Mouse (Mus musculus): ENCODE measurements around the gene Limk1. TPM values are rescaled to one million over a fixed set of nuclear protein-coding genes. Genes with fewer than 3 reads are reported as not detected.

The Limk1 gene
- polyA plus RNA-seq, 1 experiment, result 7.3 TPM

DNA sequence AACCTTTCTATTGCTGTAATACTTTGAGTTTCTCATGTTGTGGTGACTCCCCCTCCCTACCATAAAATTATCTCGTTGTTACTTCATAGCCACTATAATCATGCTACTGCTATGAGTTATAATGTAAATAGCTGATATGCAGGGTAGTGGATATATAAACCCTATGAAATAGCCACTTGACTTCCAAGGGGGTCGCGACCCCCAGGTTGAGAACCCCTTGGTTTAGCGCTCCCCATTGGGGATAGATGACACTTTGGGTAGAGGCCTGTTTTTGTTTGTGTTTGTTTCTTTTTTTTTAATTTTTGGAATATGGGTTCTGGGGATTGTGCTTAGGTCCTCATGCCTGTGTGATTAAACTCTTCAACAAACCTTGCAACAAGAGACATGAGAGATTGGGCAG is 36.9 kb upstream of the Limk1 start:
- no peak for DNase-seq
- no peaks in the 10 kb centered on the region for H3K27me3 ChIP-seq (replicated peaks; ENCODE audit: control insufficient read depth, insufficient read depth, low read length)
- TF ChIP-seq POLR2A (IDR thresholded peaks at IDR 0.05; ENCODE audit: low read depth, low read length) (no peak), CTCF (conservative IDR thresholded peaks at IDR 0.05; ENCODE audit: insufficient read depth, insufficient read length, low read depth, low read length) (no peak)
- no peaks in the 10 kb centered on the region for H3K36me3 ChIP-seq (ENCODE audit: control insufficient read depth, insufficient read depth, low read length)
- H3K27ac ChIP-seq (ENCODE audit: insufficient read depth, low read depth, low read length), result no peak overlapping the region
- H3K4me1 ChIP-seq (ENCODE audit: control insufficient read depth, insufficient read depth, low read length), result no peaks in the 10 kb centered on the region
- H3K4me3 ChIP-seq (ENCODE audit: insufficient read depth, low read depth, low read length), result no peak overlapping the region
- WGBS, result 70% methylated on average over 4 of the region's 4 CpGs

DNA sequence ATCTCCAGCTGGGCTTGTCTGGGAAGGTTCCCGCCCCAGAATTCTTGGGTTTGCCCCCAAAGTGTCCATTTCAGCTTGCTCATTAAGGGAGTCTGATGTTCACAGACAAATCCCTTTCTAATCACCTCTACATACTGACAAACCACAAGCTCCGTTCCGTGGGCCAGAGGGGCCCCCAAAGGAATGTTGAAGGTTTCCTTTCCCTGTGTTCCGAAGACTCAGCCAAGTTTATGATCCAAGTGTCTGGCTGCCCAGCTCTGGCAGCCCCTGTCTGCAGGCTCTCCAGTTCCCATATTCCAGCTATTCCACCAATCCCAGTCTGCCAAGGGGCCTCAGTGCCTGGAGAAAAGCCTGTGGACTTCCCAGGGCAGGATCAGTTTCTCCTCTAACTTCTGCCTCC is 31.7 kb upstream of the Limk1 start:
- no peak overlapping the region for H3K27ac ChIP-seq (ENCODE audit: insufficient read depth, low read depth, low read length)
- H3K4me3 ChIP-seq (ENCODE audit: insufficient read depth, low read depth, low read length), result no peak overlapping the region
- no peaks in the 10 kb centered on the region for H3K27me3 ChIP-seq (replicated peaks; ENCODE audit: control insufficient read depth, insufficient read depth, low read length)
- no peak for DNase-seq
- WGBS, result 60% methylated on average over 4 of the region's 4 CpGs
- H3K4me1 ChIP-seq (ENCODE audit: control insufficient read depth, insufficient read depth, low read length), result no peaks in the 10 kb centered on the region
- no peak for TF ChIP-seq CTCF (conservative IDR thresholded peaks at IDR 0.05; ENCODE audit: insufficient read depth, insufficient read length, low read depth, low read length)
- TF ChIP-seq POLR2A (IDR thresholded peaks at IDR 0.05; ENCODE audit: low read depth, low read length), result no peak
- no peaks in the 10 kb centered on the region for H3K36me3 ChIP-seq (ENCODE audit: control insufficient read depth, insufficient read depth, low read length)

DNA sequence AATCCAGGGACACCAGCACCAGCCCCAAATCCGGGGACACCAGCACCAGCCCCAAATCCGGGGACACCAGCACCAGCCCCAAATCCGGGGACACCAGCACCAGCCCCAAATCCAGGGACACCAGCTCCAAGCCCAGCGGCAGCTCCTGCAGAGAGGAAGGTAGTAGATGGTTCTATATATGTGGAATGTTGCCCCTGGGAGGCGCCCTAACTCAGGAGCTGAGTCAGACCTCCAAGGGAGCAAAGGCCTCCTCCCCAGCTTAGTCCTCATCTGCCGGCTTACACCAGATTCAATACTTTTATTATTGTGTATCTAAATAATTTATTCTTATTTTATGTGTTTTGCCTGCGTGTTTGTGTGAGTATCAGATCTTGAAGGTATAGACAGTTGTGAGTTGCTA is 22.7 kb upstream of the Limk1 start:
- Histone ChIP-seq H3K4me1 (ENCODE audit: control insufficient read depth, insufficient read depth, low read length) (no peaks in the 10 kb centered on the region), H3K36me3 (ENCODE audit: control insufficient read depth, insufficient read depth, low read length) (no peaks in the 10 kb centered on the region), H3K4me3 (ENCODE audit: insufficient read depth, low read depth, low read length) (no peak overlapping the region), H3K27me3 (replicated peaks; ENCODE audit: control insufficient read depth, insufficient read depth, low read length) (no peaks in the 10 kb centered on the region), H3K27ac (ENCODE audit: insufficient read depth, low read depth, low read length) (no peak overlapping the region)
- 80% methylated on average over 7 of the region's 7 CpGs for WGBS
- no peak for DNase-seq
- TF ChIP-seq CTCF (conservative IDR thresholded peaks at IDR 0.05; ENCODE audit: insufficient read depth, insufficient read length, low read depth, low read length) (0 out of 2 replicates have a peak, but pooled peaks have one; percentile 3), POLR2A (IDR thresholded peaks at IDR 0.05; ENCODE audit: low read depth, low read length) (no peak)

DNA sequence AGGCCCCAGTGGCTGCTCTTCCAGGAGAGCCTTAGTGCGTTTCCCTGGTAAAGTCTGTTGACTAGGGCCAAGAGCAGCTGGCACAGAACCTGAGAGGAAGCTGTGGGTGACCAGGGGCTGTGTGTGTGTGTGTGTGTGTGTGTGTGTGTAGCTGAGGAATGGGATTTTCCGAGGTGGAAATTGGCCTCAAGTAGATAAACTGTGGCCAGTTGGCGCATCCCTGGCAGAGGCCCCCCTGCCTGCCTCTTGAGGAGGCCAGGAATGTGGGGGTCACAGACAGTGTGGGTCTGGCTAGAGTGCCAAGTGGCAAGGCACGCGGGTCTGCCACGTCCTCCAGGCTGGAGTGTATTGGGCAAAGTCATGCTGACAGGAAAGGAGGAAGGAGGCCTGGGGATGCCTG is 20.9 kb upstream of the Limk1 start:
- WGBS, result 34% methylated on average over 6 of the region's 6 CpGs
- Histone ChIP-seq H3K27ac (ENCODE audit: insufficient read depth, low read depth, low read length) (no peak overlapping the region), H3K4me1 (ENCODE audit: control insufficient read depth, insufficient read depth, low read length) (no peaks in the 10 kb centered on the region), H3K4me3 (ENCODE audit: insufficient read depth, low read depth, low read length) (no peak overlapping the region), H3K27me3 (replicated peaks; ENCODE audit: control insufficient read depth, insufficient read depth, low read length) (no peaks in the 10 kb centered on the region), H3K36me3 (ENCODE audit: control insufficient read depth, insufficient read depth, low read length) (no peaks in the 10 kb centered on the region)
- peak; percentile 42 for DNase-seq
- TF ChIP-seq CTCF (conservative IDR thresholded peaks at IDR 0.05; ENCODE audit: insufficient read depth, insufficient read length, low read depth, low read length) (no peak), POLR2A (IDR thresholded peaks at IDR 0.05; ENCODE audit: low read depth, low read length) (no peak)

DNA sequence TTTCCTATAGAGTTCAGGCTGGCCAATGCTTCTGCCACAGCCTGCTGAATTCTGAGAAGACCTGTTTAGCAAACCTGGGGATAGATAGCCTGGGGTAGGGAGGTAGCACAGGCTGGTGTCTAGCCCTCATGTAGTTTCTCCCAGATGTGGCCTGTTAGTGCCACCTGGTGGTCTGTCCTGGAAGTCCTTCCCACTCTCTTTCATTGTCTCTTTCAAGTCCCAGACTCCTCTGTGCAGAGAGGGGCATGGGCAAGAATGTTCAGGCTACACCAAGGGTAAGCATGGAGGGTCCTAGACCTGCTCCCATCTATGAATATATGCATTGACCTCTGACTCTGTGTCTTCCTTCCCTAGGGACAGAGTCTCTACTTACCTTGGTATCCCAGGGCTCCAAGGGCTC is 15.8 kb upstream of the Limk1 start:
- peak; percentile 78 for DNase-seq
- H3K4me3 ChIP-seq (ENCODE audit: insufficient read depth, low read depth, low read length), result no peak overlapping the region

DNA sequence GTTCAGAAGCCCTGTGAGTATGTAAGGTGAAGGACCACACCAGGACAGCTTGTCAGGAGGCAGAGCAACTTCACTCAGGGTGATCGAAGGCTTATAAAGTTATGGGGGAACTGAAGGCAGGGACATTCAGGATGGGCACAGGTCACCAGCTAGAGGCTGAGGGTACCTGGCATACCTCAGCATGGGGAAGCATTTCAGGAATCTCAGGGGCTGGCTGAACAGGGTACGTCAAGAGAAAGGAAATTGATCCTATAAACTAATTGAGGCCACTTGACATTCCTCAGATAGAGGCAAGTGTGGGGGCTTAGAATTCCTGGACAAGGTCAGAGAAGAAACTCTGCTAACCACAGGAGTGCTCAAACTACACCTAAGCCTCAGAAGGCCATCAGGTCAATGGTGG is 7.1 kb upstream of the Limk1 start:
- TF ChIP-seq CTCF (conservative IDR thresholded peaks at IDR 0.05; ENCODE audit: insufficient read depth, insufficient read length, low read depth, low read length), result no peak
- TF ChIP-seq POLR2A (IDR thresholded peaks at IDR 0.05; ENCODE audit: low read depth, low read length), result no peak
- H3K36me3 ChIP-seq (ENCODE audit: control insufficient read depth, insufficient read depth, low read length), result no peaks in the 10 kb centered on the region
- DNase-seq, result no peak
- H3K27ac ChIP-seq (ENCODE audit: insufficient read depth, low read depth, low read length), result no peak overlapping the region
- no peaks in the 10 kb centered on the region for H3K27me3 ChIP-seq (replicated peaks; ENCODE audit: control insufficient read depth, insufficient read depth, low read length)
- WGBS, result 80% methylated on average over 2 of the region's 2 CpGs
- H3K4me1 ChIP-seq (ENCODE audit: control insufficient read depth, insufficient read depth, low read length), result no peaks in the 10 kb centered on the region
- no peak overlapping the region for H3K4me3 ChIP-seq (ENCODE audit: insufficient read depth, low read depth, low read length)

More for the DNA sequence above, 15.8 kb upstream of the Limk1 start:
- H3K4me1 ChIP-seq (ENCODE audit: control insufficient read depth, insufficient read depth, low read length), result no peaks in the 10 kb centered on the region
- H3K27ac ChIP-seq (ENCODE audit: insufficient read depth, low read depth, low read length), result no peak overlapping the region
- no peaks in the 10 kb centered on the region for H3K36me3 ChIP-seq (ENCODE audit: control insufficient read depth, insufficient read depth, low read length)
- H3K27me3 ChIP-seq (replicated peaks; ENCODE audit: control insufficient read depth, insufficient read depth, low read length), result no peaks in the 10 kb centered on the region
- TF ChIP-seq POLR2A (IDR thresholded peaks at IDR 0.05; ENCODE audit: low read depth, low read length) (no peak), CTCF (conservative IDR thresholded peaks at IDR 0.05; ENCODE audit: insufficient read depth, insufficient read length, low read depth, low read length) (peak; percentile 94)

DNA sequence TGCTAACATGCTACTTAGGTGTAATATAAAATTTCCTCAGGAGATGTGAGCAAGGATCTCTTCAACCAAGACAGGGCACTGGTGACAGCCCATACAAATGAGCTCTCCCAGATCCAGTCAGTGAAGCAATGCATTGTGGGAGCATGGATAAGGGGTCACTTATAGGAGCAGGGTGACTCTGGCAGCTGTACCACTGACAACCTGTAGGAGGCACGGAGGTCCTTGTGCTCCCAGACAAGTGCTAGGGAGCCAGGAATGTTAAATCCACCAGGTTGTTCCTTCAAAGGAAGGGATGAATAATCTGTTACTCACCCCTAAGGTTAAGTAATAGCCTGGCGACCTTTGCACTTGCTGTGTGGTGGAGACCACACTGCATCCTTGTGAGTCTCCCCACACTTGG is 6.7 kb upstream of the Limk1 start:
- 37% methylated on average over 2 of the region's 2 CpGs for WGBS
- TF ChIP-seq CTCF (conservative IDR thresholded peaks at IDR 0.05; ENCODE audit: insufficient read depth, insufficient read length, low read depth, low read length) (no peak), POLR2A (IDR thresholded peaks at IDR 0.05; ENCODE audit: low read depth, low read length) (no peak)
- no peak for DNase-seq
- H3K4me3 ChIP-seq (ENCODE audit: insufficient read depth, low read depth, low read length), result no peak overlapping the region
- no peak overlapping the region for H3K27ac ChIP-seq (ENCODE audit: insufficient read depth, low read depth, low read length)
- no peaks in the 10 kb centered on the region for H3K4me1 ChIP-seq (ENCODE audit: control insufficient read depth, insufficient read depth, low read length)
- H3K36me3 ChIP-seq (ENCODE audit: control insufficient read depth, insufficient read depth, low read length), result no peaks in the 10 kb centered on the region
- H3K27me3 ChIP-seq (replicated peaks; ENCODE audit: control insufficient read depth, insufficient read depth, low read length), result no peaks in the 10 kb centered on the region

DNA sequence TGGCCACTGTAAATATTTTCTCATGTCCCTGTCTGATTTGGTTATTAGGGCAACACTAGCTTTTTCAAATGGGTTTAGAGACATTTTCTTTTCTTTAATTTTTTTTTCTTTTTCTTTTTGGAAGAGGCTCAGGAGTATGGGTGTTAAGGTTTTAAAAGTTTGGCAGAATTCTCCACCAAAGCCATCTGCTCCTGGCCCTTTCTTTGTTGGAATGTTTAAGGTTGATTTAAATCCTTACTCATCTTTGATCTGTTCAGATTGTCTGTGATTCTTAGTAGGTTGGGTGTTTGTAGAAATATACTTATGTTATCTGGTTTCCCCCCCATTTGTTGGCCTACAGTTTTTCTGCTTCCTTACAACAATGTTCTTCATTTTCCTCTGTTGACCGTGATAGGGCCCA is 4.3 kb upstream of the Limk1 start:
- DNase-seq, result no peak
- no peak for TF ChIP-seq CTCF (conservative IDR thresholded peaks at IDR 0.05; ENCODE audit: insufficient read depth, insufficient read length, low read depth, low read length)
- no peak for TF ChIP-seq POLR2A (IDR thresholded peaks at IDR 0.05; ENCODE audit: low read depth, low read length)
- H3K4me1 ChIP-seq (ENCODE audit: control insufficient read depth, insufficient read depth, low read length), result no peaks in the 10 kb centered on the region
- 96% methylated on average over 1 of the region's 1 CpGs for WGBS
- H3K36me3 ChIP-seq (ENCODE audit: control insufficient read depth, insufficient read depth, low read length), result no peaks in the 10 kb centered on the region
- H3K27ac ChIP-seq (ENCODE audit: insufficient read depth, low read depth, low read length), result no peak overlapping the region
- H3K27me3 ChIP-seq (replicated peaks; ENCODE audit: control insufficient read depth, insufficient read depth, low read length), result no peaks in the 10 kb centered on the region
- no peak overlapping the region for H3K4me3 ChIP-seq (ENCODE audit: insufficient read depth, low read depth, low read length)

Measured in kidney, adult 2 months (tissue).